Mouse (Mus musculus) intestine, embryonic 16.5 days (tissue): ENCODE measurements around the gene Cdca3. TPM values are rescaled to one million over a fixed set of nuclear protein-coding genes. Genes with fewer than 3 reads are reported as not detected.
"Not testable (repeated sequence)": the region's sequence is repeated elsewhere in the genome, so short reads cannot be mapped to it uniquely, and the experiment has no call there.

Source experiments
- ATAC-seq: fragments of 200-750 bp; cut with Nextera tagmentation; 2 replicates; pipeline ENCODE4 v1.8.0; 2017; ENCODE audit warnings: moderate TSS enrichment, moderate library complexity
- H3K27ac ChIP-seq: fragments of 300-500 bp; sonication (generic); 2 replicates; pipeline ENCODE4 v1.5.1; 2014; ENCODE audit warnings: mild to moderate bottlenecking, low read length
- H3K27me3 ChIP-seq: fragments of 300-500 bp; sonication (generic); replicated peaks from 2 replicates; pipeline ENCODE4 v1.6.1; 2014; ENCODE audit warnings: low read length, control low read depth, mixed read lengths; ENCODE audit not compliant: control insufficient read depth, insufficient read depth
- H3K36me3 ChIP-seq: fragments of 300-500 bp; sonication (generic); 2 replicates; pipeline ENCODE4 v1.6.1; 2014; ENCODE audit warnings: low read length, control low read depth; ENCODE audit not compliant: control insufficient read depth, insufficient read depth
- H3K4me1 ChIP-seq: fragments of 300-500 bp; sonication (generic); 2 replicates; pipeline ENCODE4 v1.6.1; 2014; ENCODE audit warnings: low read length, control low read depth, mixed read lengths; ENCODE audit not compliant: control insufficient read depth, insufficient read depth
- H3K4me2 ChIP-seq: fragments of 300-500 bp; sonication (generic); 2 replicates; pipeline ENCODE4 v1.6.1; 2014; ENCODE audit warnings: low read depth, low read length, control low read depth
- H3K4me3 ChIP-seq: fragments of 300-500 bp; sonication (generic); 2 replicates; pipeline ENCODE4 v1.5.1; 2014; ENCODE audit warnings: mild to moderate bottlenecking, low read length
- H3K9ac ChIP-seq: fragments of 300-500 bp; sonication (generic); 2 replicates; pipeline ENCODE4 v1.6.1; 2014; ENCODE audit warnings: low read depth, low read length
- H3K9me3 ChIP-seq: fragments of 300-500 bp; sonication (generic); 2 replicates; pipeline ENCODE4 v1.6.1; 2016; ENCODE audit warnings: low read length, control low read depth; ENCODE audit not compliant: control insufficient read depth
- WGBS: fragments of 180-500 bp; shearing (Covaris S2); extraction: QIAGEN DNeasy Blood & Tissue Kit; methylation state at CpG from one replicate; pipeline ENCODE4 v1.1.7; 2014; 5-methylcytosine and 5-hydroxymethylcytosine counted together
- polyA plus RNA-seq: library from polyadenylated mRNA; unstranded; fragments of >200 nt; fragmentation: Nextera tagmentation; extraction: Ambion mirVana; gene quantifications from 2 replicates; pipeline ENCODE4 v1.2.1, GENCODE M21; 2015

Cdca3 gene
- polyA plus RNA-seq, 1 experiment from 2014 or later: 183 TPM

GRCm38 (mm10) chr6:124795781-124796180 lies 33.6 kb upstream of the Cdca3 start:
- 71% methylated on average over 4 of the region's 4 CpGs for WGBS
- ATAC-seq: peak; percentile 42
- Histone ChIP-seq H3K4me1 (no peaks in the 10 kb centered on the region), H3K9ac (no peak overlapping the region), H3K36me3 (no peaks in the 10 kb centered on the region), H3K4me2 (no peak overlapping the region), H3K9me3 (no peaks in the 10 kb centered on the region), H3K27me3 (no peaks in the 10 kb centered on the region), H3K27ac (no peak overlapping the region), H3K4me3 (no peak overlapping the region)

- H3K4me3 ChIP-seq: no peak overlapping the region
- no peaks in the 10 kb centered on the region for H3K4me1 ChIP-seq
- no peaks in the 10 kb centered on the region for H3K9me3 ChIP-seq
- H3K27ac ChIP-seq: no peak overlapping the region
- no peaks in the 10 kb centered on the region for H3K27me3 ChIP-seq
- WGBS: 74% methylated on average over 2 of the region's 2 CpGs
- H3K9ac ChIP-seq: no peak overlapping the region
- peak; percentile 73 for ATAC-seq
- no peaks in the 10 kb centered on the region for H3K36me3 ChIP-seq
- no peak overlapping the region for H3K4me2 ChIP-seq
Measured at GRCm38 (mm10) chr6:124796200-124796599, 33.1 kb upstream of the Cdca3 start.

- not testable (repeated sequence) for H3K4me1 ChIP-seq, H3K27me3 ChIP-seq, H3K9me3 ChIP-seq, H3K9ac ChIP-seq, H3K36me3 ChIP-seq
- Histone ChIP-seq H3K4me3 (peak overlapping the region; percentile 2; the same call in 1 of the 2 replicates), H3K27ac (peak overlapping the region; percentile 31), H3K4me2 (peak overlapping the region; percentile 7; the same call in 1 of the 2 replicates)
- peak; percentile 27 for ATAC-seq
- WGBS: 21% methylated on average over 4 of the region's 9 CpGs
Measured at GRCm38 (mm10) chr6:124802400-124802799, 26.9 kb upstream of the Cdca3 start.

DNA sequence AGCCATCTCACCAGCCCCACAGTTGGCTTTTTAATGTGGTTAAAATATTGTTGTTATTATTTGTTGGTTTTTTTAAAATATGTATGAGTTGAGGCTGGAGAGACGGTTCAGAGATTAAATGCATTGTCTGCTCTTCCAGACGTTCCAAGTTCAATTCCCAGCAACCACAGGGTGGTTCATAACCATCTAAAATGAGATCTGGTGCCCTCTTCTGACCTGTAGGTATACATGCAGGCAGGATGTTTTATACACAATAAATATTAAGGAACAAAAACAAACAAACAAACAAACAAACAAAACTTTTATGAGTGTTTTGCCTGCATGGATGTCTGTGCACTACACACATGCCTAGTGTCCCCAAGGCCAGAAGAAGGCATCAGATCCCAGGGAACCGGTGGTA lies 26.3 kb upstream of the Cdca3 start:
- Histone ChIP-seq H3K9ac (no peak overlapping the region), H3K27ac (no peak overlapping the region), H3K36me3 (no peaks in the 10 kb centered on the region), H3K4me1 (peaks cover 14% of the 10 kb centered on the region), H3K9me3 (no peaks in the 10 kb centered on the region), H3K27me3 (no peaks in the 10 kb centered on the region), H3K4me2 (no peak overlapping the region), H3K4me3 (no peak overlapping the region)
- WGBS: 84% methylated on average over 3 of the region's 3 CpGs
- no peak for ATAC-seq

GRCm38 (mm10) chr6:124803691-124804090 lies 25.7 kb upstream of the Cdca3 start:
- 95% methylated on average over 4 of the region's 4 CpGs for WGBS

DNA sequence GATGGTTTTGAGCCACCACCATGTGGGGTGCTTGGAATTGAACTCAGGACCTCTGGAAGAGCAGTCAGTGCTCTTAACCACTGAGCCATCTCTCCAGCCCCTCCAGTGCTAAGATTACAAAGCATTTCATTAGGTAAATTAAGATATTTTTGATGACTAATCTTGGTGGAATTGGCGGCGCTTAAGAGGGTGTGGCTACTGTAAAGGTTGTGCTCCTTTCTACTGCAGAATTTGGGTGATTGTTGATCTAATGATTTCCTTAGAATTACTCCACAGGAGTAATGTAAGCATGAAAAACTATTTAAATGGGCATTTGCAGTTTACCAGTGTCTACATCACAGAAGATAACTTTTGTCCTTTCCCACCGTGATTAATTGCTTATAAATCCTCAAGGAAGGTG lies 25.0 kb upstream of the Cdca3 start:
- Histone ChIP-seq H3K4me1 (peaks cover 14% of the 10 kb centered on the region), H3K4me2 (no peak overlapping the region), H3K4me3 (no peak overlapping the region), H3K9me3 (no peaks in the 10 kb centered on the region), H3K27me3 (no peaks in the 10 kb centered on the region), H3K27ac (no peak overlapping the region), H3K9ac (no peak overlapping the region), H3K36me3 (no peaks in the 10 kb centered on the region)
- 89% methylated on average over 3 of the region's 3 CpGs for WGBS
- no peak for ATAC-seq

More at GRCm38 (mm10) chr6:124803691-124804090, 25.7 kb upstream of the Cdca3 start:
- peaks cover 14% of the 10 kb centered on the region for H3K4me1 ChIP-seq
- H3K4me2 ChIP-seq, H3K36me3 ChIP-seq, H3K9ac ChIP-seq, ATAC-seq, H3K4me3 ChIP-seq, H3K9me3 ChIP-seq, H3K27me3 ChIP-seq, H3K27ac ChIP-seq: not testable (repeated sequence)

GRCm38 (mm10) chr6:124805341-124806321 lies 23.7 kb upstream of the Cdca3 start:
- H3K4me2 ChIP-seq: peak overlapping the region; percentile 90
- WGBS: 1% methylated on average over 34 of the region's 34 CpGs
- H3K4me3 ChIP-seq: peak overlapping the region; percentile 59
- no peaks in the 10 kb centered on the region for H3K27me3 ChIP-seq
- ATAC-seq: peak; percentile 76
- H3K4me1 ChIP-seq: peaks cover 22% of the 10 kb centered on the region
- no peaks in the 10 kb centered on the region; the same call in 1 of the 2 replicates for H3K36me3 ChIP-seq
- H3K9me3 ChIP-seq: no peaks in the 10 kb centered on the region
- H3K27ac ChIP-seq: peak overlapping the region; percentile 94
- H3K9ac ChIP-seq: peak overlapping the region; percentile 71

- H3K4me1 ChIP-seq: peaks cover 25% of the 10 kb centered on the region
- 76% methylated on average over 7 of the region's 7 CpGs for WGBS
- peak overlapping the region; percentile 94 for H3K27ac ChIP-seq
- H3K9me3 ChIP-seq: no peaks in the 10 kb centered on the region
- H3K36me3 ChIP-seq: no peaks in the 10 kb centered on the region; the same call in 1 of the 2 replicates
- ATAC-seq: no peak
- peak overlapping the region; percentile 36 for H3K9ac ChIP-seq
- no peaks in the 10 kb centered on the region for H3K27me3 ChIP-seq
- H3K4me3 ChIP-seq: peak overlapping the region; percentile 59
- H3K4me2 ChIP-seq: peak overlapping the region; percentile 90
Measured at GRCm38 (mm10) chr6:124806446-124807140, 22.8 kb upstream of the Cdca3 start.

DNA sequence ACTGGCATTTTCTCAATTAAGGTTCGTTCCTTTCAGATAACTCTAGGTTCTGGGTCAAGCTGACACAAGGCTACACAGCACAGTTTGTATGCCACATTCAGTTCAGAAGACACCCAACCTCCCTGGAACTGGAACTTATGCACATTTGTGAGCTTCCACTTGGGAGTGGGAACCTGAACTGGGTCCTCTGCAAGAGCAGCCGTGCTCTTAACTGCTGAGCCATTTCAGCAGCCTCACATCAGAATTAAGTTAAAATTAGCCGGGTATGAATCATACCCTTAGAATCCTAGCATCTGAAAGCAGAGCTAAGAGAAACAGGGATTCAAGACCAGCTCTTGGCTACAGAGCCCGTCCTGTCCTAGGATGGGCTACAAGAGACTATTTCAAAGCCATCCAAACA lies 22.0 kb upstream of the Cdca3 start:
- no peaks in the 10 kb centered on the region for H3K27me3 ChIP-seq
- no peak overlapping the region for H3K4me2 ChIP-seq
- H3K4me3 ChIP-seq: no peak overlapping the region
- H3K9ac ChIP-seq: no peak overlapping the region
- H3K4me1 ChIP-seq: peaks cover 32% of the 10 kb centered on the region
- WGBS: 87% methylated on average over 4 of the region's 4 CpGs
- peaks cover 3% of the 10 kb centered on the region; the same call in 1 of the 2 replicates for H3K36me3 ChIP-seq
- no peaks in the 10 kb centered on the region for H3K9me3 ChIP-seq
- peak overlapping the region; percentile 96; the same call in 1 of the 2 replicates for H3K27ac ChIP-seq
- ATAC-seq: no peak
